8 mouse cellular contexts compared by ENCODE assay signal in genomic region chr8:3568378-3568777, GRCm38 (mm10). TPM values are rescaled to one million over a fixed set of nuclear protein-coding genes. Genes with fewer than 3 reads are reported as not detected.
DNase-seq lines count a peak whose midpoint lies in the region; TF ChIP-seq lines count a peak whose summit lies in the region.

No protein-coding gene starts in this region.

- no peak overlapping the region for H3K27ac ChIP-seq in liver, adult 2 months (replicated peaks; ENCODE audit: insufficient read depth, low read depth, low read length)
- H3K27ac ChIP-seq in limb, embryonic 10.5 days = peak overlapping the region; percentile 69
- no peak overlapping the region for H3K27ac ChIP-seq in small intestine, adult 2 months (ENCODE audit: insufficient read depth, low read depth, low read length)

- no peak for TF ChIP-seq CTCF in liver, adult 2 months (IDR thresholded peaks at IDR 0.05; ENCODE audit: low read depth, low read length)
- no peak for TF ChIP-seq CTCF in small intestine, adult 2 months (IDR thresholded peaks at IDR 0.05; ENCODE audit: extremely low read depth, insufficient read length, insufficient replicate concordance, low read depth, low read length)

- no peak for TF ChIP-seq POLR2A in liver, adult 2 months (IDR thresholded peaks at IDR 0.05; ENCODE audit: extremely low read depth, insufficient read depth, low read length)
- TF ChIP-seq POLR2A in small intestine, adult 2 months (IDR thresholded peaks at IDR 0.05; ENCODE audit: low read depth, low read length) = no peak

- H3K4me1 ChIP-seq in liver, adult 2 months (ENCODE audit: control insufficient read depth, insufficient read depth, low read length) = peaks cover 7% of the 10 kb centered on the region; the same call in 1 of the 2 replicates
- H3K4me1 ChIP-seq in limb, embryonic 10.5 days = peaks cover 10% of the 10 kb centered on the region; the same call in 1 of the 2 replicates
- peaks cover 14% of the 10 kb centered on the region; the same call in 1 of the 2 replicates for H3K4me1 ChIP-seq in small intestine, adult 2 months (ENCODE audit: control insufficient read depth, insufficient read depth, insufficient read length, low read length)

- no peaks in the 10 kb centered on the region for H3K27me3 ChIP-seq in liver, adult 2 months (ENCODE audit: control insufficient read depth, insufficient read depth, low read length)
- H3K27me3 ChIP-seq in limb, embryonic 10.5 days (ENCODE audit: low read depth, poor library complexity, severe bottlenecking) = no peaks in the 10 kb centered on the region
- H3K27me3 ChIP-seq in small intestine, adult 2 months (ENCODE audit: control insufficient read depth, insufficient read depth, low read length) = no peaks in the 10 kb centered on the region

- H3K36me3 ChIP-seq in liver, adult 2 months (ENCODE audit: control insufficient read depth, insufficient read depth, low read length) = no peaks in the 10 kb centered on the region
- H3K36me3 ChIP-seq in limb, embryonic 10.5 days = no peaks in the 10 kb centered on the region
- H3K36me3 ChIP-seq in small intestine, adult 2 months (ENCODE audit: control insufficient read depth, insufficient read depth, low read length) = no peaks in the 10 kb centered on the region

- WGBS in liver, adult 2 months = 11% methylated on average over 7 of the region's 7 CpGs
- 15% methylated on average over 7 of the region's 7 CpGs for WGBS in limb, embryonic 10.5 days
- WGBS in small intestine, adult 2 months = 8% methylated on average over 7 of the region's 7 CpGs

- H3K9me3 ChIP-seq in limb, embryonic 10.5 days (replicated peaks) = no peaks in the 10 kb centered on the region

- H3K9ac ChIP-seq in liver, adult 2 months (ENCODE audit: low read depth, low read length) = no peak overlapping the region

- H3K79me2 ChIP-seq in liver, adult 2 months (ENCODE audit: control insufficient read depth, insufficient read depth, low read length) = no peaks in the 10 kb centered on the region

- peak overlapping the region; percentile 12; the same call in 1 of the 2 replicates for H3K4me3 ChIP-seq in liver, adult 2 months (ENCODE audit: insufficient read depth, low read depth, low read length)
- peak overlapping the region; percentile 34 for H3K4me3 ChIP-seq in limb, embryonic 10.5 days
- peak overlapping the region; percentile 28; the same call in 1 of the 2 replicates for H3K4me3 ChIP-seq in small intestine, adult 2 months (ENCODE audit: low read depth, low read length)

- peak; percentile 27 for DNase-seq in embryo, embryonic 10.5 days (ENCODE audit: low spot score)
- no peak for DNase-seq in embryo, embryonic 11 days
- peak; percentile 50 for DNase-seq in liver, adult 2 months (ENCODE audit: extremely low read depth, low read depth, low spot score)
- no peak for DNase-seq in liver
- DNase-seq in limb, embryonic 10.5 days (ENCODE audit: low spot score) = no peak
- no peak for DNase-seq in T-cell, adult 2 months (ENCODE audit: low spot score)
- no peak for DNase-seq in adrenal gland, postnatal 10 days

RNA-seq across cellular contexts. Expression of gene C330021F23Rik, which starts 0.6 kb away (rescaled TPM):
- total RNA-seq in liver, adult 2 months (2014; rRNA removed) = 5.9 and 7.4 TPM in 2 replicates
- 9.0 and 10.0 TPM in 2 replicates for polyA plus RNA-seq in liver, adult 2 months (2012; rRNA removed)
- 3.5 and 4.0 TPM in 2 replicates for polyA plus RNA-seq in limb, embryonic 10.5 days (2016; fragmentation: Nextera tagmentation; extraction: Ambion mirVana)
- 0.51 and 3.4 TPM in 2 replicates for polyA plus RNA-seq in small intestine, adult 2 months (2012; rRNA removed)
- 1 to 10 TPM in 1 of 2 experiments, under 1 TPM in 1; 0.61 to 1.9 TPM for total RNA-seq in adrenal gland, postnatal 10 days (2021)

RNA-seq across cellular contexts. Expression of gene Camsap3, which starts 18.7 kb away (rescaled TPM):
- total RNA-seq in liver, adult 2 months (2014; rRNA removed) = 4.1 and 6.5 TPM in 2 replicates
- 12.8 and 19.6 TPM in 2 replicates for polyA plus RNA-seq in liver, adult 2 months (2012; rRNA removed)
- 5.3 and 6.0 TPM in 2 replicates for polyA plus RNA-seq in limb, embryonic 10.5 days (2016; fragmentation: Nextera tagmentation; extraction: Ambion mirVana)
- 58.8 and 136 TPM in 2 replicates for polyA plus RNA-seq in small intestine, adult 2 months (2012; rRNA removed)
- 10 to 100 TPM in 1 of 2 experiments, 1 to 10 TPM in 1; 9.1 to 13.8 TPM for total RNA-seq in adrenal gland, postnatal 10 days (2021)

RNA-seq across cellular contexts. Expression of gene Xab2, which starts 52.7 kb away (rescaled TPM):
- total RNA-seq in liver, adult 2 months (2014; rRNA removed) = 14.9 and 15.2 TPM in 2 replicates
- polyA plus RNA-seq in liver, adult 2 months (2012; rRNA removed) = 21.1 and 26.8 TPM in 2 replicates
- 76.0 and 78.7 TPM in 2 replicates for polyA plus RNA-seq in limb, embryonic 10.5 days (2016; fragmentation: Nextera tagmentation; extraction: Ambion mirVana)
- 18.1 and 44.3 TPM in 2 replicates for polyA plus RNA-seq in small intestine, adult 2 months (2012; rRNA removed)
- 10 to 100 TPM; 33.1 to 33.9 TPM for total RNA-seq in adrenal gland, postnatal 10 days (2021)

RNA-seq across cellular contexts. Expression of gene Pet100, which starts 53.0 kb away (rescaled TPM):
- total RNA-seq in liver, adult 2 months (2014; rRNA removed) = 26.1 and 28.1 TPM in 2 replicates
- 12.2 and 12.8 TPM in 2 replicates for polyA plus RNA-seq in liver, adult 2 months (2012; rRNA removed)
- polyA plus RNA-seq in limb, embryonic 10.5 days (2016; fragmentation: Nextera tagmentation; extraction: Ambion mirVana) = 92.1 and 92.9 TPM in 2 replicates
- 1.8 and 2.5 TPM in 2 replicates for polyA plus RNA-seq in small intestine, adult 2 months (2012; rRNA removed)
- 100 to 1,000 TPM; 104 to 118 TPM for total RNA-seq in adrenal gland, postnatal 10 days (2021)

RNA-seq across cellular contexts. Expression of gene Pnpla6, which starts 53.2 kb away (rescaled TPM):
- total RNA-seq in liver, adult 2 months (2014; rRNA removed) = 14.4 and 15.9 TPM in 2 replicates
- polyA plus RNA-seq in liver, adult 2 months (2012; rRNA removed) = 25.8 and 36.5 TPM in 2 replicates
- 17.7 and 21.1 TPM in 2 replicates for polyA plus RNA-seq in limb, embryonic 10.5 days (2016; fragmentation: Nextera tagmentation; extraction: Ambion mirVana)
- polyA plus RNA-seq in small intestine, adult 2 months (2012; rRNA removed) = 40.3 and 88.6 TPM in 2 replicates
- total RNA-seq in adrenal gland, postnatal 10 days (2021) = 10 to 100 TPM; 24.2 to 39.3 TPM

Comparison
In these comparisons a context has a peak if more than half of its experiments do, and no peak if none do; other contexts are left out.
1. DNase-seq: peak in embryo, embryonic 10.5 days (single experiment) and liver, adult 2 months (single experiment); none in embryo, embryonic 11 days (single experiment), liver (single experiment), limb, embryonic 10.5 days (single experiment), T-cell, adult 2 months (single experiment) and adrenal gland, postnatal 10 days (single experiment).
2. Peak in every context shown above with its lines, with median percentiles within 50 percentile points of each other: H3K4me3 ChIP-seq.